Mouse (Mus musculus): ENCODE measurements around the gene Slc25a39.
"Not testable (repeated sequence)": the region's sequence is repeated elsewhere in the genome, so short reads cannot be mapped to it uniquely, and the experiment has no call there.

Gene Slc25a39

GRCm38 (mm10) chr11:102410345-102410744 lies 2.6 kb upstream of the Slc25a39 start:
- DNase-seq, result not testable (repeated sequence)

GRCm38 (mm10) chr11:102409795-102410330 lies 2.1 kb upstream of the Slc25a39 start:
- DNase-seq, result no peak

GRCm38 (mm10) chr11:102408888-102409794 lies 1.4 kb upstream of the Slc25a39 start:
- no peak for DNase-seq

- peak; percentile 90 to 94 for DNase-seq
Observed at GRCm38 (mm10) chr11:102408344-102408876, 664 bp upstream of the Slc25a39 start.

- peak; percentile 92 to 93 for DNase-seq
Observed at GRCm38 (mm10) chr11:102406900-102407833, 579 bp downstream of the Slc25a39 start.

- peak in 1 of 2 experiments; percentile 18 for DNase-seq
Observed at GRCm38 (mm10) chr11:102406401-102406800, 1.3 kb downstream of the Slc25a39 start.

GRCm38 (mm10) chr11:102405544-102406285 lies 2.0 kb downstream of the Slc25a39 start:
- no peak for DNase-seq

- no peak for DNase-seq
Observed at GRCm38 (mm10) chr11:102404161-102405010, 3.4 kb downstream of the Slc25a39 start.

GRCm38 (mm10) chr11:102403657-102404056 lies 4.1 kb downstream of the Slc25a39 start:
- DNase-seq, result no peak

- no peak for DNase-seq
Observed at GRCm38 (mm10) chr11:102401898-102402500, 5.7 kb downstream of the Slc25a39 start.

- no peak for DNase-seq
Observed at GRCm38 (mm10) chr11:102400513-102401084, 7.1 kb downstream of the Slc25a39 start.

- no peak for DNase-seq
Observed at GRCm38 (mm10) chr11:102399610-102400072, 8.1 kb downstream of the Slc25a39 start.

GRCm38 (mm10) chr11:102399107-102399506 lies 8.6 kb downstream of the Slc25a39 start:
- DNase-seq, result no peak

- no peak for DNase-seq
Observed at GRCm38 (mm10) chr11:102398007-102398825, 9.5 kb downstream of the Slc25a39 start.

- DNase-seq, result no peak
Observed at GRCm38 (mm10) chr11:102396671-102397141, 11.0 kb downstream of the Slc25a39 start.

GRCm38 (mm10) chr11:102396263-102396662 lies 11.5 kb downstream of the Slc25a39 start:
- no peak for DNase-seq

GRCm38 (mm10) chr11:102395250-102395649 lies 12.5 kb downstream of the Slc25a39 start:
- no peak for DNase-seq

GRCm38 (mm10) chr11:102394421-102395124 lies 13.2 kb downstream of the Slc25a39 start:
- DNase-seq, result no peak
